Mouse (Mus musculus): ENCODE results near the gene Pign.

Gene Pign

DNA sequence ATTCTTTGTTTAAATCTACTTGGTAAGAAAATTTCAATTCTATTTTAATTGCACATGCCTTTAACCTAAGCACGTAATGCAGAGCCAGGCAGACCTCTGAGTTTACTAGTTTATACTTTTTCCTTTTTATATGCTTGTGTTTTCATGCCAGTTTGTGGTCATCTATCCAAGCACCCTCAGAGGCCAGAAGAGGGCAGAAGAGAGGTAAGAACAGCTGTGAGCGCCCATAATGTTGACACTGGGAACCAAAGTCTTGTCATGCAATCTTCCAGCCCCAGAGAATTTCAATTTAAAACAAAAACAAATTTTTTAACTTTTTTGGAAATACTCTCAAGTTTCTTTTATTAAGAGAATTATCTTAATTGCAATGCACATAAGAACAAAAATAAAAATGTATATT, 99.7 kb downstream of the Pign start:
- no peak for DNase-seq (ENCODE audit: low spot score in 2 of 2)

GRCm38 (mm10) chr1:105556078-105556477, 107.4 kb downstream of the Pign start:
- no peak for DNase-seq (ENCODE audit: low spot score in 2 of 2)

- DNase-seq (ENCODE audit: low spot score in 2 of 2) = no peak
These were observed 108.2 kb downstream of the Pign start for GRCm38 (mm10) chr1:105555192-105555718.

DNA sequence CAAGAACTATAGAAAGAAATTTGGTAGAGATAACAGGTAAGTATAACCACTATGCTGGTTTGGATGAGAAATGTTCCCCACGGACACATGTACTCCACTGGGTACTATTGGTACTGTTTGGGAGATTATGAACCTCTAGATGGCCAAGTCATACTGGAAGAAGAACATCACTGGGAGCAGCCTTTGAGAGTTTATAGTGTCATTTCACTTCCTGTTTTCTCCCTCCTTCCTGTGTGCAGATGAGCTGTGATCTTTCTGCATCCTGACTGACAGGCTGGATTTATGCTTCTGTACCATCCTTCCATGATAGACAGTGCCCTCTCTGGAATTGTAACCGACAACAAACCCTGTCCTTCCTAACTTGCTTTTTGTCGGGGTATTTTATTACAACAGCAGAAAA, 110.3 kb downstream of the Pign start:
- no peak for DNase-seq (ENCODE audit: low spot score in 2 of 2)

DNA sequence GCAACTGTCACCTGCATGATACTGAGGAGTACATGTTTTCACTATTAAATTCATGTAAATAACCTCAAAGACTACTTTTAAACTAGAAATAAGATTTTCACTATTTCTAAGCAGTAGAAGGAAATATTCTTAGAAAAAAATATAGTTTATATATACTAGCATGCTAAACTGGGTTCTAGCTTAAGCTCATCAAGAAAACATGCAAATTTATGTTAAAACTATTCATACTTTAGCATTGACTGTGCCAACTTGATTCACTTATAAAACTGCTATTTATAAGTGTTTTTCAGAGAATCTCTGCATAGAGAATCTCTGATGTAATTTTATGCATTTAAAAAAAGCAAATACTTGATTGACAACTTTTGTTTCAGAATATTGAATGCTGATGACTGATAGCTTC, 113.3 kb downstream of the Pign start:
- DNase-seq (ENCODE audit: low spot score in 2 of 2) = no peak

- no peak for DNase-seq (ENCODE audit: low spot score in 2 of 2)
These were observed 113.8 kb downstream of the Pign start for GRCm38 (mm10) chr1:105549648-105550047.

DNA sequence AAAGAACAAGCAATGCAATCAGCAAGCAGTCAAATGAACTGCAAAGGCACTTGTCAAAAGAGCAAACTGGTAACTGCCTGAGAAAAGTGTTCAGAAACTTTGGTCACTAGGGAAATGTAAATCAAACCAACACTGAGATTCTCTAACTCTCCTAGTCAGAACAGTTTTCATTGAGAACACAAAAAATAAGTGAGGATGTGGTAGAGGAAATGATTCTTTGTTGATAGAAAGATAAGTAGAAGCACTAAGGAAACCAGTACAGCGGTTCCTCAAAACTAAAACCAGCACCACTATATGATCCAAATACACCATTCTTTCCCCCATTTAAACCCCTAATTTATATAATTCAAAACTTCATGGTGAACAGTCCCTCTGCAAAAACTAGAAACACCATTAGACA, 120.4 kb downstream of the Pign start:
- DNase-seq (ENCODE audit: low spot score in 2 of 2) = no peak

DNA sequence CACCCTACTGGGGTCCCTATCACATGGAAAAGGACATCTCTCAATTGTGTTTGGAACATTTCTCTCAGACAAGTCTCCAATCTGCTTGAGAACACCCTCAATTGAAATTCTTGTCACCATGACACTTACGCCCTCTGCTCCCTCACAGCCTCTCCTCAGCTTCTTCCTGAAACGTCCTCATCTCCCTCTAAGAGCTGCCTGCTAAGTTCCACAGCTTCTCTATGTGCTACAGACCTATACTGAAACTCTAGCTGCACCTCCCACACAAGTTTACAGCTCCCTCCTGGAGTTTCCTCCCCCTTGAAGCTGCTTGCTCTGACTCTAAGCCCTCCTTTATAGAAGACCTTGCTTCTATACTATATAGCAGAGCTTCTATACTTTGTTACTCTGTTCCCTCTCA, 139.7 kb downstream of the Pign start:
- DNase-seq (ENCODE audit: low spot score in 2 of 2) = no peak

GRCm38 (mm10) chr1:105522321-105522720, 141.2 kb downstream of the Pign start:
- no peak for DNase-seq (ENCODE audit: low spot score in 2 of 2)

GRCm38 (mm10) chr1:105518101-105518500, 145.4 kb downstream of the Pign start:
- DNase-seq (ENCODE audit: low spot score in 2 of 2) = no peak

GRCm38 (mm10) chr1:105507116-105507515, 156.4 kb downstream of the Pign start:
- DNase-seq (ENCODE audit: low spot score in 2 of 2) = no peak

DNA sequence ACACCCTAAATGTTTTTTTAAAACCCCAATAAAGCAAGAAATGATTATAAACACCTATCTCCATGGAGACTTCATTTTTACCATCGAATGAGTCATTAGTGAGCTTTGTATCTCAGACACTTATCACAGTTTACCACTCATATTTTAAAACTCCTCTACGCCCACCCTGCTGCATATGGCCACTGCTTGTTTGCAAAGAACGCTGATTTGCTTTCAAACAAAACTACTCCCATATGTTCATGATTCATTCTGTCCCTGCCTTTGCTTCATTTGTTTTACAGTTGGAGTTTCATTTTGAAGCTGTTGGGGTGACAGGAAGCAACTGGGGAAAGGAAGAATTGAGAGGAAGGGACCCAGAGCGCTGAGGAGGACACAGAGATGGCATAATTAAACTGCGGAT, 170.9 kb downstream of the Pign start:
- DNase-seq (ENCODE audit: low spot score in 2 of 2) = no peak

DNA sequence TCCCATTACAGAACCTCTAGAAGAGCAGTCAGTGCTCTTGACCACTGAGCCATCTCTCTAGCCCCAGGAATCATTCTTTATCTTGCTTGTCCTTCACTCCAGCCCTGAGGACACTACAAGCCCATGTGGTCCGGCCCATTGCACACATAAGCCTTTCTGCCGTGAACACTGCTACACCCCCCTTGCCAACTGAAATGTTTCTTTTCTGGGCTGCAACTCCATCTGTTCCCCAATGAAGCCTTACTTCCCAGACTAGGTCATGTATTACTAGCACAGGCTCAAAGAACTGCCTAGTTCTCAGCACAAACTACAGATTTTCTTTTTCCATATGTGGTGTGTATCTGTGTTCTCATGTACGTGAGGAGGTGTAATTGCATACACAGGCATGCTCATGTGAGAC, 174.0 kb downstream of the Pign start:
- DNase-seq (ENCODE audit: low spot score in 2 of 2) = no peak

- no peak for DNase-seq (ENCODE audit: low spot score in 2 of 2)
These were observed 176.4 kb downstream of the Pign start for GRCm38 (mm10) chr1:105487037-105487436.
